Mouse (Mus musculus) liver (tissue): ENCODE results near the gene 6330403K07Rik.

Experiments used
- DNase-seq: peaks from one replicate; pipeline ENCODE4 v3.0.0-alpha.2; 2020; ENCODE audit warnings: mixed read lengths

6330403K07Rik gene

GRCm38 (mm10) chr11:71033163-71033761 is at the start of gene 6330403K07Rik:
Gene 6330403K07Rik, minus strand, starts transcription at chr11:71033513.
- peak; percentile 69 for DNase-seq

GRCm38 (mm10) chr11:71076342-71076741 is 43.0 kb upstream of the 6330403K07Rik start:
- no peak for DNase-seq

- no peak for DNase-seq
These were observed 19.2 kb upstream of the 6330403K07Rik start for GRCm38 (mm10) chr11:71052554-71052953.

- DNase-seq = no peak
These were observed 6.4 kb upstream of the 6330403K07Rik start for GRCm38 (mm10) chr11:71039526-71040298.

GRCm38 (mm10) chr11:71032491-71033162 is 686 bp downstream of the 6330403K07Rik start:
- peak; percentile 9 for DNase-seq

- no peak for DNase-seq
These were observed 1.2 kb downstream of the 6330403K07Rik start for GRCm38 (mm10) chr11:71032070-71032469.

GRCm38 (mm10) chr11:71029403-71030118 is 3.8 kb downstream of the 6330403K07Rik start:
- DNase-seq = no peak

- no peak for DNase-seq
These were observed 5.0 kb downstream of the 6330403K07Rik start for GRCm38 (mm10) chr11:71028280-71028679.

GRCm38 (mm10) chr11:71019201-71020068 is 13.9 kb downstream of the 6330403K07Rik start, which contains the start of the genes Mis12 and Derl2:
Gene Mis12, plus strand, starts transcription at chr11:71019611.
Gene Derl2, minus strand, starts transcription at chr11:71019841.
- peak; percentile 98 for DNase-seq

- no peak for DNase-seq
These were observed 14.7 kb downstream of the 6330403K07Rik start for GRCm38 (mm10) chr11:71018416-71019200.

- no peak for DNase-seq
These were observed 16.3 kb downstream of the 6330403K07Rik start for GRCm38 (mm10) chr11:71017051-71017450.

- DNase-seq = peak; percentile 29
These were observed 20.6 kb downstream of the 6330403K07Rik start for GRCm38 (mm10) chr11:71012743-71013142.

- no peak for DNase-seq
These were observed 25.0 kb downstream of the 6330403K07Rik start for GRCm38 (mm10) chr11:71008321-71008720.

- DNase-seq = no peak
These were observed 25.5 kb downstream of the 6330403K07Rik start for GRCm38 (mm10) chr11:71007831-71008230.

- DNase-seq = no peak
These were observed 26.3 kb downstream of the 6330403K07Rik start for GRCm38 (mm10) chr11:71007026-71007425.

GRCm38 (mm10) chr11:71005046-71005445 is 28.3 kb downstream of the 6330403K07Rik start:
- no peak for DNase-seq

GRCm38 (mm10) chr11:71004316-71004773 is 29.0 kb downstream of the 6330403K07Rik start, which contains the start of gene Dhx33:
Gene Dhx33, minus strand, starts transcription at chr11:71004437.
- peak; percentile 94 for DNase-seq

GRCm38 (mm10) chr11:71003611-71004315 is 29.6 kb downstream of the 6330403K07Rik start:
- DNase-seq = peak; percentile 69

GRCm38 (mm10) chr11:71001167-71001566 is 32.1 kb downstream of the 6330403K07Rik start:
- DNase-seq = no peak
